Mouse (Mus musculus): Measurements from ENCODE around the gene Smim24. TPM values are rescaled to one million over a fixed set of nuclear protein-coding genes. Genes with fewer than 3 reads are reported as not detected.

Gene Smim24
- polyA plus RNA-seq, 1 experiment from 2014 or later = 2.9 TPM

DNA sequence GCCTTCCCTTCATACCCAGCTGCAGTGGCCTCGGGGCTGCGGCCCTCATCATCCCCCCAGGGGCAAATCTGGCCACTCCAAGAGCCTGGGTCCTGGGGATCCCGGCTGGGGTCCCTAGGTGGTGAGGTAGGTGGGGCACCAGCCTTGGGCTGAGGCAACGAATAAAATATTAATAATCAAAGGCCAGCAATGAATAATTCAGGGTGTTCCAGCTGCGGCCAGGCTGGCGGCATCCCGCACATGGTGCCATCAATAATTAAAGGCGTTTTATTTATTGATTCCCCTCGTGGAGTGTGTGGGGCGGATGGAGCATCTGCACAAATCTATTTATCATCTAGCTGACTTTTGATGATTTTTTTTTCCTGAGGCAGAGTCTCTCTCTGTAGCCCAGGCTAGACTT, 10.7 kb downstream of the Smim24 start:
- no peak for ATAC-seq (ENCODE audit: insufficient number of reproducible peaks, low FRiP score)
- Histone ChIP-seq H3K9me3 (replicated peaks) (no peaks in the 10 kb centered on the region), H3K36me3 (peaks cover 75% of the 10 kb centered on the region), H3K4me1 (replicated peaks) (peaks cover 77% of the 10 kb centered on the region), H3K27ac (ENCODE audit: poor library complexity, severe bottlenecking) (peak overlapping the region; percentile 93), H3K27me3 (replicated peaks) (peaks cover 5% of the 10 kb centered on the region; the same call in 1 of the 2 replicates), H3K4me2 (no peak overlapping the region; the same call in 1 of the 2 replicates), H3K9ac (peak overlapping the region; percentile 61), H3K4me3 (no peak overlapping the region)
- WGBS = 74% methylated on average over 10 of the region's 10 CpGs

DNA sequence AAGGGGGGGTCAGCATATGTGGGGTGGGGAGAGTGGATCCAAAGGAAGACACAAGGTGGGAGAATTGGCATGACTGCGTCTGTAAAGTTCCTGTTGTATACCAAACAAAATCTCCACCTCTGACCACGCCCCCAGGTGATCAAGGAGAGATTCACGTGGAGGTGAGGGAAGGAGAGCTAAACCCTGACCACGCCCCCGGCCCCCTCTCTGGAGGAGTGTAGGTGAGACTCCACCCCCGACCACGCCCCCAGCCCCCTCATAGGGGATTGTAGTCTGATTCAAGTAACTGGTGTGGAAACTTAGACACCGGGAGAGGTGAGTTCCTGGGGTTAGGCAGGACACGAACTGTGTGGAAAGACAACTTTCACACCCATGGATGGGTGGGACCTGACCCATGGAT, 11.2 kb downstream of the Smim24 start:
- Histone ChIP-seq H3K36me3 (peaks cover 74% of the 10 kb centered on the region), H3K9ac (no peak overlapping the region), H3K9me3 (replicated peaks) (no peaks in the 10 kb centered on the region), H3K4me1 (replicated peaks) (peaks cover 83% of the 10 kb centered on the region), H3K4me2 (no peak overlapping the region), H3K4me3 (no peak overlapping the region), H3K27ac (ENCODE audit: poor library complexity, severe bottlenecking) (no peak overlapping the region), H3K27me3 (replicated peaks) (peaks cover 5% of the 10 kb centered on the region; the same call in 1 of the 2 replicates)
- 25% methylated on average over 9 of the region's 9 CpGs for WGBS
- ATAC-seq (ENCODE audit: insufficient number of reproducible peaks, low FRiP score) = no peak

DNA sequence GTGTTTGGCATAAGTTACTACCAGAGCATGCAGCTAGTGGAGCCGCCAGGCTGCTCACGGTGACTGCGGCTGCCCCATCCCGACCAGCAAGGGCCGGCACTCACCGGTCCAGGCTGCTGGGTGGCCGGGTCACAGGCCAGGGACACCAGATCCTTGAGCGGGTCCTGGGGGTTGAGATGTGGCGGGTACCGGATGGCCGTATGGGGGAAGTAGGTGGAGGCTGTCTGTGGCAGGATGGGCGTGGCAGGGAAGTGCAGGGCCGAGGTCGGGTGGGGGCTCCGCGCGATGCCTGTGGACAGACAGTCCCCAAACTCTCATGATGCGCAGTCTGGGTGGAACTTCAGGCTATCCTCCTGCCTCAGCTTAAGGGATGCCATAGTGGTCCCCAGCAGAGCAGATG, 11.9 kb downstream of the Smim24 start:
- Histone ChIP-seq H3K27me3 (replicated peaks) (peaks cover 5% of the 10 kb centered on the region; the same call in 1 of the 2 replicates), H3K36me3 (peaks cover 68% of the 10 kb centered on the region), H3K4me1 (replicated peaks) (peaks cover 90% of the 10 kb centered on the region), H3K9me3 (replicated peaks) (no peaks in the 10 kb centered on the region), H3K27ac (ENCODE audit: poor library complexity, severe bottlenecking) (no peak overlapping the region; the same call in 1 of the 2 replicates), H3K9ac (no peak overlapping the region), H3K4me2 (no peak overlapping the region), H3K4me3 (no peak overlapping the region)
- 54% methylated on average over 18 of the region's 18 CpGs for WGBS
- ATAC-seq (ENCODE audit: insufficient number of reproducible peaks, low FRiP score) = no peak

DNA sequence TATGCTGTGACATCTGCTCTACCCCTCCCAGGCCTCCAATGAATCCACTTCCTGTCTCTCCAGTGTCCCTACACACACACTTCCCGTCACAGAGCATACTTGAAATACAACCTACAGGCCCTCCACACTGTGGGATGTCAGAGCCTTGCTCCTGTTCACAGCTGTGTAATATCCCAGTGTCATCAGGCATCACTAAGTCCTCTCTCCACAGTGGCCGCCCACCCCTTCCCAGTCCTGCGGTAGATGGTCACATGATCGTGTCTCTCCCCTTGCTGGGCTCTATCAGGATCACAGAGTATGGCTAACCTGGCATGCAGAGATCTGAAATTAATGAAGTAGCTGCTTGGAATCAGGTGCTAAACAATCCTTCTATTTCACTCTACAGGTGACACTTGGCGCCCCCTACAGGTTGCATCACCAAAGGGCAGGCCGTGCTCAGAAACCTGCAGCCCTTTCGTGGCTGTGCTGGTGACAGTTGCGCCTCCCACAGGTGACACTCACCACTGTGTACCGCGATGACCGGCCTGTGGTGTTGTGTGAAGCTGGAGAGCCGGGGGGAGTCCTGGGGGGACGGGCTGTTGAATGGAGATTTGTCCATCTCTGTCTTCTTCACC, 12.8 kb downstream of the Smim24 start:
- H3K4me3 ChIP-seq = no peak overlapping the region
- peak overlapping the region; percentile 66 for H3K4me2 ChIP-seq
- peak overlapping the region; percentile 76; the same call in 1 of the 2 replicates for H3K27ac ChIP-seq (ENCODE audit: poor library complexity, severe bottlenecking)
- peaks cover 58% of the 10 kb centered on the region for H3K36me3 ChIP-seq
- H3K27me3 ChIP-seq (replicated peaks) = 0 out of 2 replicates have a peak, but pooled peaks cover 5% of the 10 kb centered on the region
- 40% methylated on average over 13 of the region's 13 CpGs for WGBS
- peaks cover 95% of the 10 kb centered on the region for H3K4me1 ChIP-seq (replicated peaks)
- no peak for ATAC-seq (ENCODE audit: insufficient number of reproducible peaks, low FRiP score)
- no peak overlapping the region for H3K9ac ChIP-seq
- H3K9me3 ChIP-seq (replicated peaks) = no peaks in the 10 kb centered on the region

DNA sequence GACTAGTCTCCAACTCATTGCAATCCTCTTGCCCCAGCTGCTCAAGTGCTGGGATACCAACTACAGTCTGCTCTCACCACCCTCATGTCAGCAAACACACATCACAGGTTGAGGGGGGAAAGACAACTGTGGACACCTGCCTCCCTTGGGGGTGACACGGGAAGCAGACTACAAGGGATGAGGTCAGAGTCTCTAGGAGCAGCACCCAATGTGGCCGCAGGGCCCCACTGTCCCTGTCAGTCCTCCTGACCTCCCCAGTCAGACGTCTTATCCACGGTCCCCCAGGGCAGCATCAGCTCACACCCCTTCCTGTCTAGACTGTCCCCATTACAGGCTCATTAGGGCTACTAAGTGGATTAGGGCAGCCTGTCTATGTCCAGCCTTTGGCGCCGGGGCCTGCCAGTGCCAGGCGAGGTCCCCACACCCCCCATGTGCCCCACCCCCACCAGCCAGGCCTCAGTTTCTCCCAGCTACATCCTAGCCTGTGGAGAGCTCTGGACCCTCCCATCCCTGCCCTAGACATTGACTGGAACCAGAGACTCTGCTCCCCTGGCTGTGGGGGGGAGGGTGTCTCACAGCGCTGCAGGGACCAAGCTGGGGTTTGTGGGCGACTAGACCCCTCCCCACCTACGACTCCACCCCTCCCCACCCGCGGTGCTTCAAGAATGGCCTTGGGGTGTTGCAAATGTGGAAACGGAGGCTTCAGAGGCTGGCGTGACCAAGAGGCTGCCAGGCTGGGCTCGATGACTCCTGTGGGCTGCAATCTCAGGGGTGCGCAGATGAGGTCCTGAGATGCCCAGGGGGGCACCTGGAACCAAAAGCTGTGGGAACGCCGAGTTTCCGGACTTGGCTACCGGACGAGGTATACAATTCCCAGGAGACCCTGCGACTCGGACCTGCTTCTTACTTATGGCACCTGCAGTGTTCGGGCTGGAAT, 13.9 kb downstream of the Smim24 start:
- Histone ChIP-seq H3K9me3 (replicated peaks) (no peaks in the 10 kb centered on the region), H3K36me3 (peaks cover 57% of the 10 kb centered on the region), H3K4me1 (replicated peaks) (peaks cover 96% of the 10 kb centered on the region), H3K9ac (peak overlapping the region; percentile 63), H3K27me3 (replicated peaks) (0 out of 2 replicates have a peak, but pooled peaks cover 5% of the 10 kb centered on the region), H3K4me2 (peak overlapping the region; percentile 66), H3K4me3 (peak overlapping the region; percentile 41), H3K27ac (ENCODE audit: poor library complexity, severe bottlenecking) (peak overlapping the region; percentile 76)
- 21% methylated on average over 24 of the region's 24 CpGs for WGBS
- ATAC-seq (ENCODE audit: insufficient number of reproducible peaks, low FRiP score) = no peak

DNA sequence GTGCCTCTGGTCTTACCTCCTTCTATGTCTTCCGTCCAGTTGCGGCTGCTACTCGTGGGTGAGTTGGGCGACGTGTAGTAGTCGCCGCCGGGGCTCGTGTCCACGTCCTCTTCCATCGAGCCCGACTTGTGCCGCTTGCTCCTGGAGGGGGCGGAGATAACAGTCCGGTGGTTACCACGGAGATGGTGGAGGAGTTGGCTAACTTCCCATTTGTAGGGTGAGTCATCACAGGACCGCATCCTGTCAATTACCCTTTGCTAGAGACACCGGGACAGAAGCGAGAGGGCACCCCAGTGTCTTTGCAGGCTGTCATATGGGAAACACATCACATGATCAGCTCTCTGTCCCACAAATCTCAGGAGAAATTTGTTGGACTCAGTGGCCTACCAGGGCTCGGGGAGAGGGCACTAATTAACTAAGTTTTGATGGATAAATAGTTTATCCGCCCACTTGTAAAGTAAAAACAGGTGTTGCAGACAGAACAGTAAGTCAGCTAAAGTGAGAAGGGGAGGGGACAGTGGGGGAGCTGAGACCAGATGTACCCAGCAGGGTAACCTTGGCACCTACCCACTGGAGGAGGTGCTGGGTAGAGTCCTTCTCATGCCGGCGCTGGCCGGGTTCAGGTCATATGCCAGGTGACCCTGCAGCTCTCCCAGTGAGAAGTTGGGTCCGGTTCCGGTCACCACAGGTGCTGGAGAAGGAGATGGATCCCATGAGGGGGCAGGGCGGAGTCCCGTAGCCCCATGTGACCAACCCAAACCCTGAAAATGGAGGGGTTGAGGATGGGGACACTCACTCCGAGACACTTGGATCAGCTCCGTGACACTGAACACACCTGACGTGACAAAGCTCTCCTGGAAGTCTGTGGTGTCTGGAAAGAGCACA, 14.9 kb downstream of the Smim24 start:
- H3K4me2 ChIP-seq = peak overlapping the region; percentile 66
- H3K4me3 ChIP-seq = peak overlapping the region; percentile 41
- H3K4me1 ChIP-seq (replicated peaks) = peaks cover 96% of the 10 kb centered on the region
- 0 out of 2 replicates have a peak, but pooled peaks cover 5% of the 10 kb centered on the region for H3K27me3 ChIP-seq (replicated peaks)
- peak; percentile 40; the same call in 1 of the 2 replicates for ATAC-seq (ENCODE audit: insufficient number of reproducible peaks, low FRiP score)
- peak overlapping the region; percentile 92 for H3K27ac ChIP-seq (ENCODE audit: poor library complexity, severe bottlenecking)
- H3K9me3 ChIP-seq (replicated peaks) = no peaks in the 10 kb centered on the region
- H3K36me3 ChIP-seq = peaks cover 54% of the 10 kb centered on the region
- peak overlapping the region; percentile 63 for H3K9ac ChIP-seq
- WGBS = 22% methylated on average over 31 of the region's 31 CpGs

DNA sequence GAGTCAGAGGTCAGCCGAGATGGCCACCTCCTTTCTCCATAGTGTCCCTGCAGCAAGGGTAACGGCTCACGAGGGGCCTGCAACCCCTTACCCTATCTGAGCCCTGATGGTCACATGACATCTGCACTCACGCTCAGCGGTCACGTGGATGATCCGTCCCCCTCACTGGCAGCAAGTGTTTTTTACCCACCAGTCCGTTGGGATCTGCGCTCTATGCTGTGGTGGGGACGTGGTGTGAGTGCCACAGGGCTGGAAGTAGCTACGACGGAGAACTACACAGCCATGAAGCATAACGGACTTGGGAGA, 15.5 kb downstream of the Smim24 start:
- Histone ChIP-seq H3K4me2 (no peak overlapping the region), H3K4me1 (replicated peaks) (peaks cover 96% of the 10 kb centered on the region), H3K9ac (peak overlapping the region; percentile 15; the same call in 1 of the 2 replicates), H3K4me3 (no peak overlapping the region), H3K27me3 (replicated peaks) (0 out of 2 replicates have a peak, but pooled peaks cover 5% of the 10 kb centered on the region), H3K36me3 (peaks cover 48% of the 10 kb centered on the region), H3K9me3 (replicated peaks) (no peaks in the 10 kb centered on the region), H3K27ac (ENCODE audit: poor library complexity, severe bottlenecking) (peak overlapping the region; percentile 92)
- no peak for ATAC-seq (ENCODE audit: insufficient number of reproducible peaks, low FRiP score)
- WGBS = 37% methylated on average over 13 of the region's 13 CpGs

DNA sequence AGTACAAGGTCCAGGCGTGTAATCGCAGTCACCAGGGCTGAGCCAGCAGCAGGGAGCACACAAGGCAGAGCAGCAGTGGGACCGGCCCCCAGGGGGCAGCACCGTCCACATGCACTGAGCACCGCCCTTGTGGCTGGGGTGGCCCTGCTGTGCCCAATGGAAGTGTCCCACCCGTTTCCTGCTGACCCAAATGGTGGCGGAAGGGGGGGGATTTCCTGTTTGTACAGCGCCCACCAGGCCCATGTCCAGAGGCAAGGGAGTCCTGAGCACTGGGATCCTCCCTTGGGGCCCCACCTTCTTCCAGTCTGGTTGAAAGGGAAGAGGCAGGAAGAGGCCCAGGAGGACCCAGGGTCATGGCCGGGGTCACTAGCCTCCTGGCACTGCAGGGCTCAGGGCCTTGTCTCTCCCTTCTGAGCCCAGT, 16.0 kb downstream of the Smim24 start:
- H3K27me3 ChIP-seq (replicated peaks) = 0 out of 2 replicates have a peak, but pooled peaks cover 5% of the 10 kb centered on the region
- peak overlapping the region; percentile 92 for H3K27ac ChIP-seq (ENCODE audit: poor library complexity, severe bottlenecking)
- peak overlapping the region; percentile 15; the same call in 1 of the 2 replicates for H3K9ac ChIP-seq
- H3K4me3 ChIP-seq = no peak overlapping the region
- peaks cover 43% of the 10 kb centered on the region for H3K36me3 ChIP-seq
- WGBS = 20% methylated on average over 9 of the region's 9 CpGs
- peaks cover 97% of the 10 kb centered on the region for H3K4me1 ChIP-seq (replicated peaks)
- ATAC-seq (ENCODE audit: insufficient number of reproducible peaks, low FRiP score) = peak; percentile 49
- H3K4me2 ChIP-seq = no peak overlapping the region
- no peaks in the 10 kb centered on the region for H3K9me3 ChIP-seq (replicated peaks)

DNA sequence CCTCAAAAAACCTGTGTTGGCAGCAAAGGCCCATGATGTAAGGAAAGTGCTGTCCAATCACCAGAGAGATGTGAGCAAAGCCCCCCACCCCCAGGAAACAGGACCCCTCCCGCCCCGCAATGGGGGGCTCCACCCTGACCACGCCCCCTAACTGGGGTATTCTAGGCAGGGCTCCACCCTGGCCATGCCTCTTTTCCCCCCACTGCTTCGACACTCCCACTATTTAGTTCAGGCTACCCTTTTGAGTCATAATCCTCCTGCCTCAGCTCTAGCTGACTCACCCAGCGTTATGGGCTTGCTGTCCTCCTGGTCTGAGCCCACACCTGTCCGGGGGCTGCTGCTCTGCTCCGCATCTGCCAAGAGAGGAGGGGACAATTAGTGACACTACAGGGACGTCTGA, 16.5 kb downstream of the Smim24 start:
- Histone ChIP-seq H3K9me3 (replicated peaks) (no peaks in the 10 kb centered on the region), H3K27ac (ENCODE audit: poor library complexity, severe bottlenecking) (peak overlapping the region; percentile 92), H3K36me3 (peaks cover 39% of the 10 kb centered on the region), H3K4me2 (peak overlapping the region; percentile 37), H3K4me3 (0 out of 2 replicates have a peak overlapping the region, but pooled peaks have one; percentile 11), H3K27me3 (replicated peaks) (0 out of 2 replicates have a peak, but pooled peaks cover 5% of the 10 kb centered on the region), H3K9ac (peak overlapping the region; percentile 26; the same call in 1 of the 2 replicates), H3K4me1 (replicated peaks) (peaks cover 97% of the 10 kb centered on the region)
- peak; percentile 19 for ATAC-seq (ENCODE audit: insufficient number of reproducible peaks, low FRiP score)
- 25% methylated on average over 8 of the region's 8 CpGs for whole genome bisulfite sequencing

DNA sequence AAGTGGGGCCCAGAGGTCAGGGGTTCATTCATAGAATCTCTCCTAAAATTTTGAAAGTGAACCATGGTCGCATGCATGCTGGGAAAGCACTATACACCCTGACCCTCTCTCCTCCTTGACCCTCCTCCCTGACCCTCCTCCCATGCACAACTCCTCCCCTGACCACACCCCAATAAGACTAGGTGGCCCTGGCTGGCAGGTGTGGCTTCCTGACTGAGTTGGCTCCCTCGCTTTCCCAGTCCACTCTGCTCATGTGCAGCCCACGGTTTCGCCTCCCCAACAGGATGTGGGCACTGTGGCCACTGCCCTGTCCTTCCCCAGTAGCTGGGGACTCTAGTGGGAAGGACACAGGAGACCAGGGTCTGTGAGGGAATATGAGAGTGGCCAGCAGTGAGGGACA, 17.5 kb downstream of the Smim24 start:
- H3K4me1 ChIP-seq (replicated peaks) = peaks cover 100% of the 10 kb centered on the region
- peak overlapping the region; percentile 11; the same call in 1 of the 2 replicates for H3K4me3 ChIP-seq
- no peaks in the 10 kb centered on the region for H3K27me3 ChIP-seq (replicated peaks)
- H3K9me3 ChIP-seq (replicated peaks) = no peaks in the 10 kb centered on the region
- peak overlapping the region; percentile 8; the same call in 1 of the 2 replicates for H3K9ac ChIP-seq
- H3K27ac ChIP-seq (ENCODE audit: poor library complexity, severe bottlenecking) = peak overlapping the region; percentile 92
- peaks cover 29% of the 10 kb centered on the region for H3K36me3 ChIP-seq
- ATAC-seq (ENCODE audit: insufficient number of reproducible peaks, low FRiP score) = no peak
- H3K4me2 ChIP-seq = peak overlapping the region; percentile 37
- 62% methylated on average over 4 of the region's 4 CpGs for WGBS

All from heart, embryonic 12.5 days (tissue).